Mouse (Mus musculus): ENCODE measurements around the gene Gm15517.

DNA sequence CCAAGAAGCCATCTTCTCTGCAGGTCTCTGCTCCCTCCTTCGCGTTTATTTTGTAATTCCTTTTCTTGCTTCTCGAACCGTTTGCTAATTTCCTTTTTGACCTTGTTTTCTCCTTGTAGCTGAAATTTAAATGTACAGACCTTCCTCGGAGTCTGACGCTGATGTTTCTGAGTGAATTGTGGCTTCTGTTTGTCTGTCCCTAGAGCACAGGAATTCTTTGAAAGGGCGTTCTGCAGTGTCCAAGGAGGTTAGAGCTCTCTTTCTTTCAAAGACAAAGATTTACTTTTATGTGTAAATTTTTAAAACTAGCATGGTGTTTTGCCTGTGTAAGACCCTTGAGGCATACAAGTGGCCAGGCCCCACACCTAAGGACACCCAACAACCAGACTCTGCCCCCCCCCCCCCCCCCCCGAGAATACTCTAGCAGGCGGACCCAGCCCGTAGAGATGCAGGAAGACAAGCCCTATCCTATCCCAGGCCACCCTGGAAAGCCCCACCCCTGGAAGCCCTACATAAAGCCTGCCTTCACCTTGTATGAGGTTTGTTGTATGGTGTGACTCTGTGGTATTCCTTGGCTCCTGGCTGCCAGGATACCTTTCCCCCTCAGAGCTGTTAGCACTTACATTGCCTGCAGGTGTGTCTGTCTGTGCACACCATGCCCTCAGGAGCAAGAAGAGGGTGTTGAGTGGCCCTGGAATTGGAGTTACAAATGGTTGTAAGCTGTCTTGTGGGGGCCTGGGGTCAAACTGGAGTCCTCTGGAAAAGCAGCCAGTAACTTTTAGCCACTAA is 15.4 kb downstream of the Gm15517 start:
- TF ChIP-seq POLR2AphosphoS5 (IDR thresholded peaks at IDR 0.05; ENCODE audit: insufficient replicate concordance, low read depth, low read length) (no peak), CTCF (IDR thresholded peaks at IDR 0.05; ENCODE audit: low read depth, low read length) (no peak), TAL1 (conservative IDR thresholded peaks at IDR 0.05; ENCODE audit: low read depth, low read length) (no peak)

Data from G1E (cell line).